Mouse (Mus musculus) adrenal gland, adult 8-10 months (tissue): ENCODE results near the gene Defb48. TPM values are rescaled to one million over a fixed set of nuclear protein-coding genes. Genes with fewer than 3 reads are reported as not detected.

Source experiments
- DNase-seq: peaks from one replicate; pipeline ENCODE4 v3.0.0; 2022
- total RNA-seq, 4 experiments: library from RNA; stranded (reverse); gene quantifications; 2 replicates each; pipeline ENCODE4 v1.2.4; 2022

Gene Defb48
- total RNA-seq: not detected

DNA sequence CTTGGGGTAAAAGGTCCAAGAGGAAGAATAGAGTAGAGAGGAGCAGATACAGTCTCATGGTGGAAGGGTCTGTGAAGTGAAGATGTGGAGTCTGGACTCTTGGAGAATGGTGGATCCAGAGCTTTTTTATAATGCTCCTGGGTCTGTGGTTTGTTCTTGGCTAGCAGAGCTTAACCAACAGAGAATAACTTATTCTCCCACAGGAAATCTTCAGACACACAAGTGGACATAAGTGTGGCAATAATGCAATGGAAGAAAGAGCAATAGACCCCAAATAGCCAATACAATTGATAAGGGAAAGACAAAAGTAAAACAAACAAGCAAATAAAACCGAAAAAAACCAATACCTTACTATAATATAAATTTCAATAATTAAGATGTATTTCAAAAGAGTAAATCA is at the start of gene Defb48:
Defb48 (minus strand) TSS at position 101 of the 400 bp plus-strand sequence.
- DNase-seq: no peak

GRCm38 (mm10) chr14:63020524-63021156 is 36.3 kb upstream of the Defb48 start:
- DNase-seq: no peak

DNA sequence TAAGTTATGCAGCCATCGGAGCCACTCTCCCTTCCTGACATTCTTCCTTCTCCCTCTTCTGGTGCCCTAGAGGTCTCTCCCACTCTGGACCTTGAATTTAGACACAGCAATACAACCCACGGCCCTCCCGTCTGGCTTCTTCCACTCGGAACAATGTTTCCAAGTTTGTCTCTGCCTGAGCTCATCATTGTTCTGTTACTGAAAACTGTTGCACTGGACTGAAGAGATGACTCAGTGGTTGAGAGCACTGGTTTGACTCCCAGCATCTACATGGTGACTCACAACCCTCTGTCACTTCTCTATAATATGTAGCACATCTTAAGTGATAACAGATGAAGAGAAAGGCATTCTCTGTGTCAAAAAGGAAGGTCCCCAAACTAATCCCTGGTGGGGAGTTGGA is 30.4 kb upstream of the Defb48 start:
- no peak for DNase-seq

- DNase-seq: no peak
Observed at GRCm38 (mm10) chr14:63013082-63013481, 28.8 kb upstream of the Defb48 start.

GRCm38 (mm10) chr14:63011471-63011870 is 27.2 kb upstream of the Defb48 start, which contains the start of gene Defb43:
Gene Defb43, plus strand, starts transcription at chr14:63011771.
- DNase-seq: no peak

GRCm38 (mm10) chr14:63002588-63002987 is 18.3 kb upstream of the Defb48 start:
- DNase-seq: peak; percentile 30

DNA sequence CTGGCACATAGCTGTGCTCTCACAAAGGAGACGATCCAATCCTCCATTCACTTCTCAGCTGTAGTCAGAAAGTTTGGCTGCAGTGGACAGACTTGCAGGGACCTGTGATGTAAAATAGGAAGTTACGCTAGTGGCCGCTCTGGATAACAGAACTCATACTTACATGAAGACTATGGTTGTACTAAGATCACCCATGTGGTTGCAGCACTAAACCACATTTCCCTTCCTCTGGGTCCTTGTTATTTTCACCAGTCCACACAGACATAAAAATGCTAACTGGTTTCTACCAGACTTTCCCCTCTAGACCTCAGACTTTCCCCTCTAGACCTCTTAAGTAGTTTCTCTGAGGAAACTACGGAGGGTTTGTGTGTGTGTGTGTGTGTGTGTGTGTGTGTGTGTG is 14.7 kb upstream of the Defb48 start:
- no peak for DNase-seq

GRCm38 (mm10) chr14:62997777-62998176 is 13.5 kb upstream of the Defb48 start, which contains the start of gene Defb47:
Gene Defb47, plus strand, starts transcription at chr14:62998077.
- DNase-seq: no peak

DNA sequence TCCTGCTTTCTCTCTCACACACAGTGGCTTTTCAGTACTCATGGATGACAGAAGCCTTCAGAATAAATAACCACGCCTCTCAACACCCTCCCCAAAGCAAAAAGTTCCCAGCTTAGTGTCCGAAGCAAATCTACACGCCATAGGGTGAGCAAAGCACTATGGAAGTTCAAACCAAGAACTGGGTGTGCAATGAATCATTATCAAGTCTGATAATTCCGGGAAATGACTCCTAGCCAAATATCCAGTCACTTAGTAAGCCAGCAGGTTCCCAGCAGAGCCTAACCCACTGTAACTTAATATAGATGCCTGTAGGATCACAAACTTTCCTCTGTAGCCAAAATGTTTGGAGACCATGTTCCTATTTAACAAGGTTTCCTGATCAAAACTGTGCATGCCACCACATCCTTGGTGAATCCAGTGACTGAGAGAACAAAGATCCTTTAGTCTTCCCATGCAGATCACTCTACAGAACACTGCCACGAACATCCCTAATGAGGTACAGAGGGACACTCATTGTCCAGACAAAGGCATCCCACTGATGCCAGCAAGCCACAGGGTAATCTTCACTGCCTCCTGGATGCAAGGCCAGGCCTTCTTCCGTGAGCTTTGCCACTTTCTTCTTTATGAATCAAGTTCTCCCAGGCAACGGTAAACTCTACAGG is 7.7 kb upstream of the Defb48 start:
- DNase-seq: no peak

- no peak for DNase-seq
Observed at GRCm38 (mm10) chr14:62991271-62991670, 7.0 kb upstream of the Defb48 start.

DNA sequence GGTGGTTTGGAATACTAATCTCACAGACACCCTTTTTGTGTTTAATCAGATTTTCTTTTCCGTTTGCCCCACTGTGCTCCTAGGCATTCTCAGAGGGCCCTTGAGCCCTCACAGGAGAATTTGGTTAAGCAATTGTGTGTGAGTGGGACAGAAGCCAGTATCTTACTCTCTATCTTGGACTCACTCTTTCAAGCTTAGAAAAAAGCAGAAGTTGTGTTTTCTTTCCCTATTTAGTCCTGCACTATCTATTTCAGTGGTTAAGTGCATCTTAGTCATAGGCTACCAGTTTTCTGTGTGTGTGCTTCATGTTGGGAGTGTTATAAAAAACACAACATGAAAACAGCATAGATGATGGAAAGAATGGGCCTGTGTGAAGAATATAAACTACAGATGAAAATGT is 4.5 kb downstream of the Defb48 start:
- no peak for DNase-seq

DNA sequence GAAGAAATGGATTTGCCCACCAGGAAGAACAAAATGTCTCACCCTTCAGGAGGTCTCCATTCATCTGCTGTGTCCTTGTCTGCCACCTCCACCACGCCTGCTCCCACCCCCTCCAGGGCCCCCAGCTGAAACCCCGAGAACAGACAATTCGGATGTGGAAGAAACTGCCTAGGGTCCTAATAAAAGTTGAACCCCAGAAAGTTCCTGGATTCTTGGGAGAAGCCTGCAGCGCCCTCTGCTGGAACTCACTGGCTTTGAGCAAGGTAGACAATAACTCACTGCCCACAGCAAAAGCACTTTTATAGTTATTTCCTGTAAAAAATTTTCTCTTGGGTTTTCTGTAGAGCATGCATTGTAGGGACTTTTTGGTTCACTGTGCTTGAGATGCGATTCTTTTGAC is 9.3 kb downstream of the Defb48 start:
- DNase-seq: peak; percentile 27

- DNase-seq: no peak
Observed at GRCm38 (mm10) chr14:62965811-62966520, 18.3 kb downstream of the Defb48 start.

DNA sequence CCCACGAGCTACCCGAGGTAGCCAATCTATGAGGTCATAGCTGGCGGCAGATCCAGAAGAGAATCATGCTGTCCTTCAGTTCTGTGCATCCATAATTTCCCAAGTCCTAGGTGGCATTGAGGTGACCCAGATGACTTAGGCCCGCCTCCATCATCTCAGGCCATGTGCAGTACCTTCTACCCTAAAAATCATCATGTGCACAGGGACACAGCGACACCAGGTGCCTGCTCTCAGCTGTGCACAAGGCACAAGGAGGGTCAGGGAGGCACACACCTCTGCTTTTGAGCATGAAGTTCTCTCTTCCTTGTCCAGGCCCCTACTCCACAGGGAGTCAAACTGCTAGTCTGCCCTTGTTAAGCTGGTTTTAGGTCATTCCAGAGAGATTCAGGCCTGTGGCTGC is 19.0 kb downstream of the Defb48 start:
- no peak for DNase-seq

GRCm38 (mm10) chr14:62963632-62964031 is 20.7 kb downstream of the Defb48 start:
- no peak for DNase-seq

- no peak for DNase-seq
Observed at GRCm38 (mm10) chr14:62956091-62956490, 28.2 kb downstream of the Defb48 start.

GRCm38 (mm10) chr14:62946794-62947193 is 37.5 kb downstream of the Defb48 start:
- DNase-seq: no peak

- DNase-seq: peak; percentile 88
Observed at GRCm38 (mm10) chr14:62940383-62941074, 43.8 kb downstream of the Defb48 start.

DNA sequence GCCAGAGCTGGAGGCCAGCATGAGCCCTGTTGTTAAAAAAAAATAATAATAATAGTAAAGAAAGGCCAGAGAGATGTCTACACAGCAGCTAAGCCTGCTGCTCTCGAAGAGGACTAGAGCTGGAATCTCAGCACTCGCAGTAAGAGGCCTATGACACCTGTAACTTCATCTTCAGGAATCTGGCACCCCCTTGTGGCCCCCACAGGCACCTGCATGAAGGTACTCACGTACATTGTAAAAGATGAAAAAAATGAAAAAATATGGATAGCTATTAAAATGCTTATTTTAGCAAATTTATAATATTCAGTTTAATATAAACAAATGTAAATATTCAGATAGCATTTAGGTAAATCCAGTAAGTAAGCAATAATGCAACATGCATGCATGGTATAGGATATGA is 44.9 kb downstream of the Defb48 start:
- DNase-seq: no peak

DNA sequence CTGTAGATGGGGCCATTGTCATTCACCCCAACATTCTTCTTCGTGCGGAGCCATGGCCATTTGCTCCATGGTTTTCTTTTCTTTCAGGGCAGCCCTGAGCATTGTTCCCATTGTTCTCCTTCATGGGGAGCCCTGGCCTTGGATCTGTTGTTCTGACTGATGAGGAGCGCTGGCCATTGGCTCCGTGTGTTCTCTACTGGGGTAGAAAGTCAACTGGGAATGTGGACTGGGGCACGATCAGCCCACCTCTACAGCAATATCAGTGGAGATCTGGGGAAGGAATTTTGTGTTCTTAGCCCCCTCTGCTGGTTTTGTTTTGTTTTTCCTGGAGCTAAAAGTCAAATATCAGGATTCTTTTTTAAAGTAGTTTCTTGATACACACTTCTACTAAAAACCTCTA is 46.6 kb downstream of the Defb48 start:
- peak; percentile 35 for DNase-seq

GRCm38 (mm10) chr14:62936631-62937380 is 47.5 kb downstream of the Defb48 start:
- DNase-seq: no peak

GRCm38 (mm10) chr14:62935361-62935760 is 48.9 kb downstream of the Defb48 start:
- no peak for DNase-seq
